Mouse (Mus musculus) hematopoietic stem cell, adult 5-6 weeks (primary cell): Measurements from ENCODE around the gene Fgd5. TPM values are rescaled to one million over a fixed set of nuclear protein-coding genes. Genes with fewer than 3 reads are reported as not detected.

Experiments used
- ATAC-seq, 2 experiments: fragments of 125-278 bp in 1 of 2; replicated peaks in 1 of 2; 2 replicates each; pipeline ENCODE4 v1.8.0; 2016 to 2017; ENCODE audit warnings: inconsistent platforms in 2 of 2, mild to moderate bottlenecking in 2 of 2, moderate number of reproducible peaks in 2 of 2, low read depth in 1 of 2, moderate TSS enrichment in 1 of 2; ENCODE audit not compliant: low FRiP score in 2 of 2, poor library complexity in 2 of 2, severe bottlenecking in 2 of 2, insufficient read depth in 1 of 2, low TSS enrichment in 1 of 2
- total RNA-seq: library from RNA; stranded (forward); fragments of 172-1452, 232-1000 nt; gene quantifications from 2 replicates; pipeline ENCODE4 v1.2.3, GENCODE M21; 2017

The Fgd5 gene
- total RNA-seq, 1 experiment from 2014 or later: 5.6 TPM

DNA sequence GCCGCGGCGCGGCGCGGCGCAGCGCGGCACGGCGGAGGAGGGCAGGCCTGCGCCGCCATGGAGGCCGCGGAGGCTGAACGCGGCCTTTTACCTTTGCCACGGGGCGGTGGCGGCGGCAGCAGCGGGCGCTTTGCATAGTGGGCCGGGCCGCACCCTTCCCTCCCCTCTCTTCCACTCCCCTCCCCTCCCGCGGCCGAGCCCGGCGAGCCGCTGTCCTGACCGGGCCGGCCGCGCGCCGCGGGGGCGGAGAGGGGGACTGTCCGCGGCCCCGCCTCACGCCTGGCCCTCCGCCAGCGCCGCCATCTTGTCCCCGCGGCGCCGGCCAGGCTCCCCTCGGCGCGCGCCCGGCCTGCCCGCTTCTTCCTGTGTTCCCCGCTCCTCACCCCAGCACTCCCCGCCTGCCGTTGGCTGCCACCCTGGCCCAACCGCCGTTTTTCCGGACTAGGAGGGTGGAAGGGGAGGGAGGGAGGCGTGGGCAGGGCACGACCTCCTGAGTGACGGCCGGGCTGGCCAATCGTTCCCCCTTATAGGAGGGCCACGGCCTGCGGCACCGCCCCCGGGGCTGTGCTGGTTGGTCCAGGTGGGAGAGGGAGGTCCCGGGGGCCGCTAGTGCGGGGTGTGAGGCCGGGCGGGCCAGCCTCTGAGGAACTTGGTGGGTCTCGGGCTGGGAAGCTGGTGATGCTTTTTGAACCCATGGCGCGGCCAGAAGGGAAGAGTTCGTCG, 113.2 kb downstream of the Fgd5 start:
- peak; percentile 97 to 99 for ATAC-seq

DNA sequence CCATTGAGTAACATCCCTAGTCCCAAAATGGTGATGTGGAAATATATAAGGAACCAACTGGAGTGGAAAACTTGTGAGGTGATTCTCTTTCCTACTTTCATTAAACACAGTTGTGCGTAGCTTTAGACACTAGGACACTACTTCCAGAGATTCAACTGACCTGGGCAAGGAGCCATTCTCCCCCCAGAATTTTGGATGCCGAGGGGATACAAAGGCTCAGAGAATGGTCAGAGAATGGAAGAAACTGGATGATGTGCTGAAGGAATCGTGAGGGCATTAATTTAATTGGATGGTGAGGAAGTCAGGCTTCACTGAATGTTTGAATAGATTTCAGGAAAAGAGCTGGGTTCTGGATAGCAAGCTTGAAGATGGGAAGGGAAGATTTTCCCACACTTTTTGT, 114.1 kb downstream of the Fgd5 start:
- ATAC-seq: no peak

DNA sequence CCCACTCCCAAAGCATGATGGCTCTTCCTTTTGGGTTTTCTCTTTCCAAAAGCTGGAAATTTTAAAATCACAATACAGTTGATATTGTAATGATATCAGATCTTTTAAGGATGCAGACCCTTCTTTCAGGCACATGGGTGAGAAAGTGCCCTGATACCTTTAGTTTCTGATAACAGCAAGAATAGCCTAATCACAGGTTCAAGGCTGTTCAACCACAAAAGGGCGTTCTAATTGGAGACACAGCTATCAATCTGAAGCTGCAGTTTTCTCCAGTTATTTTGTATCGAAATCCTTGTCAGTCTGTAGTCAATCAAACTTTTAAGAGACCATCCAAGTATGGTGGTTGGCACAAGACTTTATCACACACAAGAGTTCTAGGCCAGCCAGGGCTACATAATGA, 115.2 kb downstream of the Fgd5 start:
- ATAC-seq: no peak

DNA sequence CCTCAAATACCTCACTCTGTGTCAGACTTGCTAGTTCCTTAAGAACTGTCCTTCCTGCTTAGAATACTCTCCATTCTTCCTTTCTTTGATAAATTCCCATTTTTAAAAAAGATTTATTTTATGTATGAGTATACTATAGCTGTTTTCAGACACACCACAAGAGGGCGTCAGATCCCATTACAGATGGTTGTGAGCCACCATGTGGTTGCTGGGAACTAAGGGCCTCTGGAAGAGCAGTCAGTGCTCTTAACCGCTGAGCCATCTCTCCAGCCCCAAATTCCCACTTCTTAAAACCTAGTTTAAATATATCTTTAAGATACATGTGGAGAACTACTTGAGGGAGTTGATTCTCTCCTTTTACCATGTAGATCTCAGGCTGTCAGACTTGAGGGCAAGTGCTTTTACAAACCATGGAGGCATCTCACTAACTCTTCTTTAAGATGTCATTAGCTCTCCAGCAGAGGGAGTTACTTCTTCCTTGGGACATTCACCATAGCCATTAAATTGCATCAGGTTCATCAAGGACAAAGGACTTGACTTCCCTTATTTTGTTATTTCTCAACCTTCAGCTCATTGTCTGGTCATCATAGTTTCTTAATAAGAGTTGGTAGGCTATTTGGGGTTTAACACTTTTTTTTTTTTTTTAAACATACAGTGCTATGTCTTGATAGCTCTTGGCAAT, 122.1 kb downstream of the Fgd5 start:
- peak in 1 of 2 experiments; percentile 84; a peak in 2 of 4 replicates for ATAC-seq

DNA sequence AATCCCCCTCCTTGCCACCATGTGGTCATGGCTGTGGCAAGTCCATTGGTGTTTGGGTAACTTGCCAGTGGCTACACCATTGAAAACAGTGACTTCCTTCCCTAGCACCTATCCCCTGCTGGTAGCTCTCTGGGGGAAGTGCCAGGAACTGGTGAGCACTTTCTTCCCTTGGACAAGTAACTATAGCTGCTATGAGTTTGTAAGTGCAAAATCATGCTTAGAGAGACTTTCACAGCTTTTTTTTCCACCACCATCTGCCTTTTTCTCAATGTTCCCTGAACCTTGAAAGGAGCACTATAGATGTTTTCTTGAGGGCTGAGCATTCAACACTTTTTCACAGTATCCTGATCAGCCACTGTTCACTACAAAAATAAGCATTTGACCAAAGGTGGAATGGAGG, 145.9 kb downstream of the Fgd5 start:
- no peak for ATAC-seq

Other genes with a start within 250 kb of the Fgd5 start
- not detected in 2 replicates for gene Grip2, start 151.6 kb upstream of the Fgd5 start, total RNA-seq
- gene Ccdc174, start 100.8 kb upstream of the Fgd5 start, total RNA-seq: 71.7 and 104 TPM in 2 replicates
- gene 4930590J08Rik, start 76.1 kb upstream of the Fgd5 start, total RNA-seq: 0.74 and 2.0 TPM in 2 replicates
- gene Nr2c2, start 112.5 kb downstream of the Fgd5 start, total RNA-seq: 68.7 and 81.9 TPM in 2 replicates
- 46.5 and 62.4 TPM in 2 replicates for gene Mrps25, start 205.2 kb downstream of the Fgd5 start, total RNA-seq
- 15.8 and 28.8 TPM in 2 replicates for gene Rbsn, start 236.0 kb downstream of the Fgd5 start, total RNA-seq